Mouse (Mus musculus) kidney, embryonic 14.5 days (tissue): Measurements from ENCODE around the gene Hivep3. TPM values are rescaled to one million over a fixed set of nuclear protein-coding genes. Genes with fewer than 3 reads are reported as not detected.

Experiments
- ATAC-seq: fragments of 200-750 bp; cut with Nextera tagmentation; 2 replicates; pipeline ENCODE4 v1.8.0; 2017; ENCODE audit warnings: moderate number of reproducible peaks, mild to moderate bottlenecking, moderate TSS enrichment, moderate library complexity; ENCODE audit not compliant: low FRiP score, low TSS enrichment
- H3K27ac ChIP-seq: fragments of 300-500 bp; sonication (generic); 2 replicates; pipeline ENCODE4 v1.5.1; 2014; ENCODE audit warnings: low read depth, mild to moderate bottlenecking, low read length, moderate library complexity, mixed read lengths
- H3K27me3 ChIP-seq: fragments of 300-500 bp; sonication (generic); 2 replicates; pipeline ENCODE4 v1.6.1; 2014; ENCODE audit warnings: mild to moderate bottlenecking, low read length; ENCODE audit not compliant: control insufficient read depth, insufficient read depth
- H3K36me3 ChIP-seq: fragments of 300-500 bp; sonication (generic); 2 replicates; pipeline ENCODE4 v1.6.1; 2014; ENCODE audit warnings: low read length, mixed read lengths; ENCODE audit not compliant: control insufficient read depth, insufficient read depth
- H3K4me1 ChIP-seq: fragments of 300-500 bp; sonication (generic); 2 replicates; pipeline ENCODE4 v1.6.1; 2014; ENCODE audit warnings: low read length, mixed read lengths; ENCODE audit not compliant: control insufficient read depth, insufficient read depth
- H3K4me2 ChIP-seq: fragments of 300-500 bp; sonication (generic); replicated peaks from 2 replicates; pipeline ENCODE4 v1.6.1; 2014; ENCODE audit warnings: low read depth, mild to moderate bottlenecking, low read length
- H3K4me3 ChIP-seq: fragments of 300-500 bp; sonication (generic); 2 replicates; pipeline ENCODE4 v1.5.1; 2014; ENCODE audit warnings: mild to moderate bottlenecking, low read length
- H3K9ac ChIP-seq: fragments of 300-500 bp; sonication (generic); 2 replicates; pipeline ENCODE4 v1.6.1; 2014; ENCODE audit warnings: low read depth, mild to moderate bottlenecking, low read length, moderate library complexity
- H3K9me3 ChIP-seq: fragments of 300-500 bp; sonication (generic); 2 replicates; pipeline ENCODE4 v1.6.1; 2016; ENCODE audit warnings: low read length; ENCODE audit not compliant: control insufficient read depth
- WGBS: fragments of 180-500 bp; shearing (Covaris S2); extraction: QIAGEN DNeasy Blood & Tissue Kit; methylation state at CpG from one replicate; pipeline ENCODE4 v1.1.7; 2014; 5-methylcytosine and 5-hydroxymethylcytosine counted together
- polyA plus RNA-seq: library from polyadenylated mRNA; unstranded; fragments of >200 nt; fragmentation: Nextera tagmentation; extraction: Ambion mirVana; gene quantifications from 2 replicates; pipeline ENCODE4 v1.2.1, GENCODE M21; 2014

Hivep3 gene
- polyA plus RNA-seq, 1 experiment from 2014 or later, result 6.3 TPM

DNA sequence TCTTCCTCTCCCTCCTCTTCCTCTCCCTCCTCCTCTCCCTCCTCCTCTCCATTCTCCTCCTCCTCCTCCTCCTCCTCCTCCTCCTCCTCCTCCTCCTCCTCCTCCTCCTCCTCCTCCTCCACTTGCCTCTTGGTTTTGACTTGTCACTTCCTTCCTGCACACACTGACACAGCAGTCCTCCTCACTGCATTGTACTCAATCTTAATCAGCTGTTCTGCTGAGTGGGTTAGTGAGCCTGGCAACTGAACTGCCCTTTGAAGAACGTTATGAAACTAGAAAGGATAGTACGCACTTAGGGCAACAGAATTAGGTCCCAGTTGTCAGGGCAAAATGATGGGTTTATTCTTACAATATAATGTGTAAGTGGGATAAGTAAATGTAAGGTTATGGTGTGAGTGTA is 73.8 kb downstream of the Hivep3 start:
- ATAC-seq, result no peak
- Histone ChIP-seq H3K9ac (no peak overlapping the region), H3K27me3 (no peaks in the 10 kb centered on the region; the same call in 1 of the 2 replicates), H3K4me2 (no peak overlapping the region), H3K9me3 (no peaks in the 10 kb centered on the region), H3K27ac (no peak overlapping the region), H3K4me3 (no peak overlapping the region), H3K4me1 (no peaks in the 10 kb centered on the region), H3K36me3 (no peaks in the 10 kb centered on the region)
- whole genome bisulfite sequencing, result 56% methylated on average over 2 of the region's 2 CpGs

DNA sequence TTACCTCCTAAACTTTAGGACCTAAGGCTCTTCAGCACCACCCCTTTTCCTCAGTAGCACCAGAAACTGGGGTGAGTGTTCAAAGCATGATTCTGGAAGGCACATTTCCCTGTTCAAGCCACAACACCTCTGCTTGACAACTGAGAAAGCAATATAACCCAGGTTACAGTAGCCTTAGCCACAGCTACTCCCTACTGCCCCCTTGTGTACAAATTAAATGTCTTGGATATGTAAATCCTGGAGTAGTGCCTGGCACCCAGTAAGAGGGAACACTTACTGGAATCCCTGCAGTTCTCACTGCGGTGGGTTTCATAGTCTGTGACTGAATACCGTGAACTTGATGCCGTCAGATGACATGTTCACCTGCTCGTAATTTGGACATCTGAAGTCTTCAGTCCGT is 75.7 kb downstream of the Hivep3 start:
- peak; percentile 55; the same call in 1 of the 2 replicates for ATAC-seq
- Histone ChIP-seq H3K4me1 (no peaks in the 10 kb centered on the region), H3K27me3 (peaks cover 10% of the 10 kb centered on the region), H3K9ac (no peak overlapping the region), H3K4me2 (no peak overlapping the region), H3K9me3 (no peaks in the 10 kb centered on the region), H3K36me3 (no peaks in the 10 kb centered on the region), H3K4me3 (no peak overlapping the region), H3K27ac (no peak overlapping the region)
- 39% methylated on average over 5 of the region's 5 CpGs for WGBS

DNA sequence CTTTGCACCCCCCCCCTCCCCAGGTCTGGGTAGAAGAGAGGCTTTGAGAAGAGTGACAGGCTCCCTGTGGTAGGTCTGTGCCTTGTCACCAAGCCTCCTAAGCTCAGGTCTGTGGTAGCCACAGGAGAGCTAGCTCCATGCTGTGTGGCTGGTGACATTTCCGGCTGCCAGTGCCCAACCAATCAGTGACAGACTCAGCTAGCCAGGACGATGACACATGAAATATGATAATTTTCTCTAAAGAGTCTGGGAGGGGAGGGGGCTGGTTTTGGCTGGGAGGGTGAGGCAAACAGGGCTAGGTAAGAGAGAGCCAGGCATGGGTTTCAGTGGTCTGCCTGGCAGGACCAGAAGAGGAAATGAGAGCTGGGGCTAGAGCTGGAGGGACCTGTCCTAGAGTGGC is 79.2 kb downstream of the Hivep3 start:
- no peak overlapping the region for H3K4me3 ChIP-seq
- H3K4me2 ChIP-seq, result no peak overlapping the region
- H3K9ac ChIP-seq, result no peak overlapping the region
- ATAC-seq, result 0 out of 2 replicates have a peak, but pooled peaks have one; percentile 22
- H3K4me1 ChIP-seq, result peaks cover 4% of the 10 kb centered on the region; the same call in 1 of the 2 replicates
- no peaks in the 10 kb centered on the region for H3K36me3 ChIP-seq
- peaks cover 13% of the 10 kb centered on the region for H3K27me3 ChIP-seq
- H3K9me3 ChIP-seq, result no peaks in the 10 kb centered on the region
- H3K27ac ChIP-seq, result no peak overlapping the region
- WGBS, result 13% methylated on average over 2 of the region's 2 CpGs

DNA sequence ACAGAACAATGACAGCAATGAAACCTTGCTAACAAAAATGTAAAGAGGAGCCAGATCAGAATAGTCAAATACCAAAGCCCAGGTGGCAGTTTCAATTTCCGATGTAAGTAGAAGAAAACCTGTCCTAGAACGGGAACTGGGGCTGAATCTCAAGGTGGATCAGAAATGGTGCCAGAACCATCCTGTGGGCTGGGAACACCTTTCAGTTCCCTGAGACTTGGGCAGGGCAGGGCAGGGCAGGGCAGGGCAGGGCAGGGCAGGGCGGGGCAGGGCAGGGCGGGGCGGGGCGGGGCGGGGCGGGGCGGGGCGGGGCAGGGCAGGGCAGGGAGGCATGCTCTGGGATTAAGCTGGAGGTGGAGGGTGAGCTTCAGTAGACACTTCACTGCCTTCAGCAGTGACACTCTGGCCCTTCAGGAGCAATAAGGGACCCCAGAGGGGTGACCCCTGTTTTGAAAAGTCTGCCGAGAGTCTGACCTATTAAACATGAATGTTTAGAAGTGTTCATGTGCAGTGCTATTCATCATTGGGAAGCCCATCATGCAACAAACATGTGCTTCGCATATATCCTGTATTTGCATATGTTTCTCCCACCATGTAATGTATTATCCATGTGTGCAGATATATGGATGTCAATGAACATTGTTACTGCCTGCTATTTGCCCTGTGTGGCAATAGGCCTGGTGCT is 80.1 kb downstream of the Hivep3 start:
- peak; percentile 22; the same call in 1 of the 2 replicates for ATAC-seq
- Histone ChIP-seq H3K27me3 (peaks cover 13% of the 10 kb centered on the region), H3K4me3 (peak overlapping the region; percentile 40), H3K4me2 (no peak overlapping the region), H3K9me3 (no peaks in the 10 kb centered on the region), H3K27ac (no peak overlapping the region), H3K4me1 (peaks cover 4% of the 10 kb centered on the region; the same call in 1 of the 2 replicates), H3K9ac (no peak overlapping the region), H3K36me3 (no peaks in the 10 kb centered on the region)
- 21% methylated on average over 6 of the region's 12 CpGs for WGBS

DNA sequence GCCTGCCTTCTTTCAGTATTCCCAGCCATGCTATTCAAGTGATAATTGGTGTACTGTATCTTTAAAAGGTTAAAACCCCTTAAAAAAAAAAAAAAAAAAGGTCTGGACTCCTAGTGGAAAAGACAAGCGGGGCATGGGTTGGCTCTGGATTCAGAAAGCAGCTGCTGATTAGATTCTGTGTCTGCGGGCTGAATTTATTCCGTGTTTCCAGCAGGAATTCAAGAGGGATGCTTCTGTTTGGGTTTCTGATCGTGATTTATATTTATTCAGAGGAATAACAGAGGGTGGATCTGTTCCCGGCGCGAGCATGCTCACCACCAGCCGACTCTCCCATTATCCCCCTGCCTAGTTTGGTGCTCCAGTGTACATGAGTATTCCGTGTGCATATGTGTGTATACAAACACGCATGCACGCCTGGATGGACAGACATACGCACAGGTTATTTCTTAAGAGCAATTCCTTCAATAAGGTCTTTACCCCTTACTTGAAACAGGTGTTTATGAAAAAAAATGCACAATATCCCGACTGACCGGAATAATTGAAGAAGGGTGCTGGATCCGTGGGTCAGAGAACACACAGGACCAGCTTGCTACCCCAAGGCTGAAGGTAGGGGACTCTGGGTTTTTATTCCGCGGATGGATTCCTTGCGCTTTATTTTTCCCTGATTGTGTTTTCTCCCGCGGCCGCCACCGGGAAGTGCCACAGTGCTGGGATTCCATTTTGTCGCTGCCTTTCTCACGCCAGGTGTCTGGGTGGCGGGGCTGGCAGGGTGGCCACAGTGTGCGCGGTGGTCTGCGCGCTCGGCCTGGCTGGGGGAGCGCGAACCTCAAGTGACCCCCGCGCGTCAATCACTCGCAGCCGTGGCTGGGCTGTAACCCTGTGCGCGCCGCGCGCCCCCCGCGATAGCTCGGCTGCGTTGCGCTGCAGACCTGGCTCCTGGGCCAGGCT is 80.9 kb downstream of the Hivep3 start:
- 2% methylated on average over 47 of the region's 47 CpGs for WGBS
- 0 out of 2 replicates have a peak, but pooled peaks have one; percentile 32 for ATAC-seq
- peak overlapping the region; percentile 70 for H3K4me2 ChIP-seq
- peaks cover 13% of the 10 kb centered on the region for H3K27me3 ChIP-seq
- no peaks in the 10 kb centered on the region for H3K36me3 ChIP-seq
- peaks cover 4% of the 10 kb centered on the region; the same call in 1 of the 2 replicates for H3K4me1 ChIP-seq
- H3K4me3 ChIP-seq, result peak overlapping the region; percentile 40
- H3K27ac ChIP-seq, result no peak overlapping the region
- peak overlapping the region; percentile 18; the same call in 1 of the 2 replicates for H3K9ac ChIP-seq
- H3K9me3 ChIP-seq, result no peaks in the 10 kb centered on the region

DNA sequence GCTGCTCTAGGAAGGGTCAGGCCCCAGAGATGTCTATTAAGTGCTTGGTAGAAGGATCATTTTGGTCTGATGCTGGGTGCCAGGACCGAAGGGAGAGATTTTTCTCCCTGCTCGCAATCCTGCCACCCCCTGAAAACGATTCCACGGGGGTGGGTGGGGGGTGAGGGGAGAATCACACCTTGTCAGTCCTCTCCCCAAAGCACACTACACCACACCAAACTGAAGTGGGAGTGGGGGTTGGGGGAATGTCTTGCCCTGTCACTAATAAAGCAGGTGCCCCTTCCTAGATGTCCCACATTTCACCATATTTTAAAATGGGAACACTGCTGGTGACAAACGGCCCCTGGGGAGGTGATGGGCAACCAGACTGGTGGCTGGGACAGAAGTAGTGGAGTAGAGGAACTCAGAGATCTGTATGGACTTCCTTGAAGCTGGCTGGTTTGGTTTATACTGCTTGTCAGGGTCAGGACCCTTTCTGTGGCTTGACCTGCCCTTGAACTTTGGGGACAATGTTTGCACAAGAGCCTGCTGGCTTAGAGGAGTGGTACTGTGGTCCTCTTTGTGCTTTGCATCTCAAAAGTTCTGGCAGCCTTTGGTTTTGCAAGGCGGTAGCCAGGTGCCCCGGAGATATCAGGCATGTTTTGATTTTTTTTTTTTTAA is 81.7 kb downstream of the Hivep3 start:
- peaks cover 13% of the 10 kb centered on the region for H3K27me3 ChIP-seq
- H3K27ac ChIP-seq, result no peak overlapping the region
- H3K4me3 ChIP-seq, result peak overlapping the region; percentile 40
- 0 out of 2 replicates have a peak, but pooled peaks have one; percentile 32 for ATAC-seq
- peaks cover 4% of the 10 kb centered on the region; the same call in 1 of the 2 replicates for H3K4me1 ChIP-seq
- H3K36me3 ChIP-seq, result no peaks in the 10 kb centered on the region
- WGBS, result 12% methylated on average over 7 of the region's 7 CpGs
- no peaks in the 10 kb centered on the region for H3K9me3 ChIP-seq
- peak overlapping the region; percentile 18; the same call in 1 of the 2 replicates for H3K9ac ChIP-seq
- H3K4me2 ChIP-seq, result peak overlapping the region; percentile 70

DNA sequence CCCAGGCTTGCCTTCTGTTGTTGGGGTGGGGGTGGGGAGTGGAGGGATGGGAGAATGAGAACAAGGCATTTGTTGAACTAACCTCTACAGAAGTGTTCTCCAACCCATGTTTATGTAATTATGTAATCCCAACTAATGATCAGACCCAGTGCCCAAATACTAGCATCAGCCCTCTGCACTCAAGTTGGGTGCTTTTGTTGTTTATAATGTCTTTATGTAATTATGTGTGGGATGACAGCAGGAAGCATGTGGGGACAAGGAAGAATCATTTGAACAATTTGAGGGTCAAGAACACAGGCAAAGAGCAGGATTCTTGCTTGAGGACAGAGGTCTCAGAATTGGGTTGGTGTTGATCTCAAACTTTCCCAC is 82.2 kb downstream of the Hivep3 start:
- Histone ChIP-seq H3K36me3 (no peaks in the 10 kb centered on the region), H3K4me2 (no peak overlapping the region), H3K27ac (no peak overlapping the region), H3K27me3 (peaks cover 13% of the 10 kb centered on the region), H3K4me1 (peaks cover 4% of the 10 kb centered on the region; the same call in 1 of the 2 replicates), H3K9ac (no peak overlapping the region), H3K9me3 (no peaks in the 10 kb centered on the region), H3K4me3 (no peak overlapping the region)
- no peak for ATAC-seq

DNA sequence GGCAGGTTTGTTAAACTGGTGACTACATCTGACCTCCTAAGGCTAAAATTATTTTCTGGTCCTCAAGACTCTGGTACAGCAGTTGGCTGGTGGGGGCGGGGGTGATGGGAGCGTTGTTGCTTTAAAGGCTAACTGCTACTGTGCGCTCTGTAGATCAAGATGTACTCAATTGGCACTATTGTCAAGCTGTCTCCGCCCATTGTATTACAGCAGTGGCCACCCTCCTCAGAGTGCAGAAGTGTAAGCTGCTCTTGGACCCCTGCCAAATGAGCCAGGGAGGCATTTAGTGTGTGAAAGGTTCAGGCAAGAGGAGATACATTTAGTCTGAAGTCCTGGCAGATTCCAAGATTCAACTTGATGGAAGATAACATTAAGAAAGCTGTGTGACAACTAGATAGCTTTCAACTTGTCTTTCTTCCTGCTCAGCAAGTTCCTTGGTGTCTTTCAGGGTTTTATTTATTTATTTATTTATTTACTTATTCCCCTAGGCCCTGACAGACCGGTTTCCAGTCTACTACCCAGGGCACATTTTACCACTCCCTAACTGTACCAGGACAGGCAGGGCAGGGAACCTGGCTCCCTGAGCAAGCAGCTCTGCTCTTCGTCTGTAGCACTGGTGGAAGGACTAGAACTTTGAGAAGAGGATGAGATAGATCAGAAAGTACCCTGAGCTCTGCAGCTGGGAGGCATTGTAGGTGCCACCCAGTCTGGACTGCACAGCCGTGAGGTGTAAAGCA is 83.2 kb downstream of the Hivep3 start:
- peaks cover 13% of the 10 kb centered on the region for H3K27me3 ChIP-seq
- peak; percentile 51; the same call in 1 of the 2 replicates for ATAC-seq
- no peak overlapping the region for H3K4me3 ChIP-seq

More for the DNA sequence above, 83.2 kb downstream of the Hivep3 start:
- H3K9me3 ChIP-seq, result no peaks in the 10 kb centered on the region
- H3K4me1 ChIP-seq, result peaks cover 4% of the 10 kb centered on the region; the same call in 1 of the 2 replicates
- H3K4me2 ChIP-seq, result no peak overlapping the region
- 36% methylated on average over 7 of the region's 7 CpGs for WGBS
- no peak overlapping the region for H3K27ac ChIP-seq
- no peaks in the 10 kb centered on the region for H3K36me3 ChIP-seq
- no peak overlapping the region for H3K9ac ChIP-seq
